Mouse (Mus musculus) C2C12 (cell line): Measurements from ENCODE around the gene Rhbdl3.

ENCODE experiments used
- CTCF ChIP-seq: IDR thresholded peaks from one replicate; pipeline ENCODE4 v1.5.1; 2011; ENCODE audit not compliant: control insufficient read depth, insufficient read depth, insufficient read length
- MYOD1 ChIP-seq: IDR thresholded peaks from one replicate; pipeline ENCODE4 v1.6.1; 2011; ENCODE audit warnings: low read depth; ENCODE audit not compliant: control insufficient read depth, insufficient read length
- MYOG ChIP-seq: IDR thresholded peaks from one replicate; pipeline ENCODE4 v1.6.1; 2011; ENCODE audit not compliant: control insufficient read depth, insufficient read length; ENCODE audit errors: extremely low read depth
- USF1 ChIP-seq: IDR thresholded peaks from one replicate; pipeline ENCODE4 v1.6.1; 2011; ENCODE audit warnings: low read depth, mild to moderate bottlenecking, control low read depth, moderate library complexity

GRCm38 (mm10) chr11:80295785-80296184, 4.9 kb upstream of the Rhbdl3 start:
- TF ChIP-seq CTCF (no peak), USF1 (no peak), MYOG (no peak), MYOD1 (no peak)
